Mouse (Mus musculus) limb, embryonic 10.5 days (tissue): ENCODE results near the gene Kcnh2. TPM values are rescaled to one million over a fixed set of nuclear protein-coding genes. Genes with fewer than 3 reads are reported as not detected.

Experiments
- DNase-seq: peaks from one replicate; pipeline ENCODE4 v3.0.0-alpha.2; 2017; ENCODE audit warnings: low spot score
- H3K27ac ChIP-seq: fragments of 300-500 bp; sonication (generic); 2 replicates; pipeline ENCODE4 v1.5.1; 2016; ENCODE audit warnings: mild to moderate bottlenecking
- H3K27me3 ChIP-seq: fragments of 300-500 bp; sonication (generic); 2 replicates; pipeline ENCODE4 v1.6.1; 2016; ENCODE audit warnings: low read depth, mild to moderate bottlenecking; ENCODE audit not compliant: poor library complexity, severe bottlenecking
- H3K36me3 ChIP-seq: fragments of 300-500 bp; sonication (generic); 2 replicates; pipeline ENCODE4 v1.6.1; 2016; ENCODE audit warnings: mild to moderate bottlenecking, moderate library complexity
- H3K4me1 ChIP-seq: fragments of 300-500 bp; sonication (generic); 2 replicates; pipeline ENCODE4 v1.6.1; 2016
- H3K4me3 ChIP-seq: fragments of 300-500 bp; sonication (generic); 2 replicates; pipeline ENCODE4 v1.5.1; 2016; ENCODE audit warnings: mild to moderate bottlenecking, moderate library complexity
- H3K9me3 ChIP-seq: fragments of 300-500 bp; sonication (generic); replicated peaks from 2 replicates; pipeline ENCODE4 v1.6.1; 2016; ENCODE audit warnings: mild to moderate bottlenecking
- WGBS: fragments of 180-500 bp; shearing (Covaris S2); methylation state at CpG from one replicate; pipeline ENCODE4 v1.1.7; 2016; 5-methylcytosine and 5-hydroxymethylcytosine counted together
- polyA plus RNA-seq: library from polyadenylated mRNA; unstranded; fragments of >200 nt; fragmentation: Nextera tagmentation; extraction: Ambion mirVana; gene quantifications from 2 replicates; pipeline ENCODE4 v1.2.1, GENCODE M21; 2016

Gene Kcnh2
- polyA plus RNA-seq, 1 experiment from 2014 or later = 15.0 TPM

GRCm38 (mm10) chr5:24321711-24322682 is 29.4 kb downstream of the Kcnh2 start:
- Histone ChIP-seq H3K36me3 (peaks cover 51% of the 10 kb centered on the region), H3K4me1 (peaks cover 56% of the 10 kb centered on the region), H3K27ac (peak overlapping the region; percentile 95), H3K4me3 (peak overlapping the region; percentile 42), H3K9me3 (no peaks in the 10 kb centered on the region), H3K27me3 (peaks cover 37% of the 10 kb centered on the region)
- DNase-seq = peak; percentile 70
- 6% methylated on average over 22 of the region's 22 CpGs for WGBS

- no peak for DNase-seq
- Histone ChIP-seq H3K4me3 (peak overlapping the region; percentile 42), H3K27me3 (peaks cover 26% of the 10 kb centered on the region), H3K4me1 (peaks cover 48% of the 10 kb centered on the region), H3K9me3 (no peaks in the 10 kb centered on the region), H3K27ac (peak overlapping the region; percentile 95), H3K36me3 (peaks cover 45% of the 10 kb centered on the region)
- WGBS = 46% methylated on average over 5 of the region's 5 CpGs
Measured at GRCm38 (mm10) chr5:24320894-24321293, 30.5 kb downstream of the Kcnh2 start.

- Histone ChIP-seq H3K27ac (peak overlapping the region; percentile 95), H3K9me3 (no peaks in the 10 kb centered on the region), H3K4me1 (peaks cover 43% of the 10 kb centered on the region), H3K27me3 (peaks cover 22% of the 10 kb centered on the region), H3K36me3 (peaks cover 40% of the 10 kb centered on the region), H3K4me3 (peak overlapping the region; percentile 36)
- no peak for DNase-seq
- WGBS = 46% methylated on average over 6 of the region's 6 CpGs
Measured at GRCm38 (mm10) chr5:24320467-24320813, 31.0 kb downstream of the Kcnh2 start.

- peak overlapping the region; percentile 36 for H3K4me3 ChIP-seq
- H3K27me3 ChIP-seq = peaks cover 16% of the 10 kb centered on the region
- H3K9me3 ChIP-seq = no peaks in the 10 kb centered on the region
- H3K27ac ChIP-seq = peak overlapping the region; percentile 95
- peaks cover 38% of the 10 kb centered on the region for H3K4me1 ChIP-seq
- WGBS = 11% methylated on average over 13 of the region's 13 CpGs
- peaks cover 35% of the 10 kb centered on the region for H3K36me3 ChIP-seq
- DNase-seq = peak; percentile 65
Measured at GRCm38 (mm10) chr5:24319776-24320466, 31.5 kb downstream of the Kcnh2 start.

- Histone ChIP-seq H3K9me3 (0 out of 2 replicates have a peak, but pooled peaks cover 2% of the 10 kb centered on the region), H3K27me3 (no peaks in the 10 kb centered on the region), H3K27ac (no peak overlapping the region), H3K4me3 (no peak overlapping the region), H3K4me1 (no peaks in the 10 kb centered on the region), H3K36me3 (no peaks in the 10 kb centered on the region)
- no peak for DNase-seq
- WGBS = 85% methylated on average over 2 of the region's 2 CpGs
Measured at GRCm38 (mm10) chr5:24309223-24309622, 42.2 kb downstream of the Kcnh2 start.

- 75% methylated on average over 7 of the region's 7 CpGs for WGBS
- H3K36me3 ChIP-seq = no peaks in the 10 kb centered on the region
- H3K27ac ChIP-seq = no peak overlapping the region
- no peaks in the 10 kb centered on the region for H3K27me3 ChIP-seq
- H3K4me3 ChIP-seq = no peak overlapping the region
- no peaks in the 10 kb centered on the region for H3K4me1 ChIP-seq
- H3K9me3 ChIP-seq = no peaks in the 10 kb centered on the region
- DNase-seq = no peak
Measured at GRCm38 (mm10) chr5:24308621-24309020, 42.8 kb downstream of the Kcnh2 start.

GRCm38 (mm10) chr5:24307118-24307777 is 44.2 kb downstream of the Kcnh2 start:
- H3K27ac ChIP-seq = no peak overlapping the region
- H3K4me1 ChIP-seq = no peaks in the 10 kb centered on the region
- WGBS = 63% methylated on average over 5 of the region's 5 CpGs
- H3K4me3 ChIP-seq = no peak overlapping the region
- no peaks in the 10 kb centered on the region for H3K9me3 ChIP-seq
- DNase-seq = no peak
- no peaks in the 10 kb centered on the region for H3K27me3 ChIP-seq
- H3K36me3 ChIP-seq = no peaks in the 10 kb centered on the region

- H3K4me3 ChIP-seq = no peak overlapping the region
- H3K4me1 ChIP-seq = no peaks in the 10 kb centered on the region
- H3K27ac ChIP-seq = no peak overlapping the region
- 65% methylated on average over 3 of the region's 3 CpGs for WGBS
- no peaks in the 10 kb centered on the region for H3K9me3 ChIP-seq
- H3K27me3 ChIP-seq = no peaks in the 10 kb centered on the region
- no peaks in the 10 kb centered on the region for H3K36me3 ChIP-seq
- DNase-seq = no peak
Measured at GRCm38 (mm10) chr5:24303199-24303598, 48.2 kb downstream of the Kcnh2 start.

- DNase-seq = no peak
- no peaks in the 10 kb centered on the region for H3K27me3 ChIP-seq
- no peaks in the 10 kb centered on the region for H3K36me3 ChIP-seq
- H3K4me3 ChIP-seq = no peak overlapping the region
- H3K9me3 ChIP-seq = no peaks in the 10 kb centered on the region
- H3K4me1 ChIP-seq = no peaks in the 10 kb centered on the region
- H3K27ac ChIP-seq = no peak overlapping the region
- 76% methylated on average over 5 of the region's 5 CpGs for WGBS
Measured at GRCm38 (mm10) chr5:24299845-24300589, 51.4 kb downstream of the Kcnh2 start.

GRCm38 (mm10) chr5:24291954-24292353 is 59.5 kb downstream of the Kcnh2 start:
- DNase-seq = no peak
- no peaks in the 10 kb centered on the region for H3K9me3 ChIP-seq
- no peak overlapping the region for H3K4me3 ChIP-seq
- 84% methylated on average over 3 of the region's 3 CpGs for WGBS
- H3K27me3 ChIP-seq = no peaks in the 10 kb centered on the region
- no peaks in the 10 kb centered on the region for H3K4me1 ChIP-seq
- no peak overlapping the region for H3K27ac ChIP-seq
- no peaks in the 10 kb centered on the region for H3K36me3 ChIP-seq

- Histone ChIP-seq H3K36me3 (no peaks in the 10 kb centered on the region), H3K27ac (no peak overlapping the region), H3K4me1 (no peaks in the 10 kb centered on the region), H3K27me3 (no peaks in the 10 kb centered on the region), H3K4me3 (no peak overlapping the region), H3K9me3 (no peaks in the 10 kb centered on the region)
- DNase-seq = no peak
- 82% methylated on average over 7 of the region's 7 CpGs for WGBS
Measured at GRCm38 (mm10) chr5:24286221-24286970, 65.0 kb downstream of the Kcnh2 start.

- DNase-seq = no peak
- Histone ChIP-seq H3K4me1 (no peaks in the 10 kb centered on the region), H3K36me3 (no peaks in the 10 kb centered on the region), H3K27ac (no peak overlapping the region), H3K27me3 (no peaks in the 10 kb centered on the region), H3K9me3 (no peaks in the 10 kb centered on the region), H3K4me3 (no peak overlapping the region)
- WGBS = 76% methylated on average over 6 of the region's 6 CpGs
Measured at GRCm38 (mm10) chr5:24284145-24284544, 67.3 kb downstream of the Kcnh2 start.
